Mouse (Mus musculus) midbrain, embryonic 13.5 days (tissue): ENCODE measurements around the gene Tdrd6. TPM values are rescaled to one million over a fixed set of nuclear protein-coding genes. Genes with fewer than 3 reads are reported as not detected.
A peak's percentile ranks its signal among the peaks of the same experiment; 100 is the strongest.

Experiments
- ATAC-seq: fragments of 200-750 bp; cut with Nextera tagmentation; 2 replicates; pipeline ENCODE4 v1.8.0; 2017; ENCODE audit warnings: mild to moderate bottlenecking, moderate TSS enrichment, moderate library complexity
- H3K27ac ChIP-seq: fragments of 300-500 bp; sonication (generic); 2 replicates; pipeline ENCODE4 v1.5.1; 2015; ENCODE audit warnings: inconsistent platforms, mild to moderate bottlenecking, moderate library complexity
- H3K27me3 ChIP-seq: fragments of 300-500 bp; sonication (generic); 2 replicates; pipeline ENCODE4 v1.6.1; 2015; ENCODE audit warnings: mild to moderate bottlenecking, inconsistent platforms
- H3K36me3 ChIP-seq: fragments of 300-500 bp; sonication (generic); 2 replicates; pipeline ENCODE4 v1.6.1; 2015; ENCODE audit warnings: mild to moderate bottlenecking, inconsistent platforms
- H3K4me1 ChIP-seq: fragments of 300-500 bp; sonication (generic); replicated peaks from 2 replicates; pipeline ENCODE4 v1.6.1; 2015; ENCODE audit warnings: inconsistent platforms
- H3K4me2 ChIP-seq: fragments of 300-500 bp; sonication (generic); replicated peaks from 2 replicates; pipeline ENCODE4 v1.6.1; 2015; ENCODE audit warnings: moderate library complexity, mild to moderate bottlenecking, inconsistent platforms
- H3K4me3 ChIP-seq: fragments of 300-500 bp; sonication (generic); replicated peaks from 2 replicates; pipeline ENCODE4 v1.5.1; 2015; ENCODE audit warnings: mild to moderate bottlenecking, inconsistent platforms
- H3K9ac ChIP-seq: fragments of 300-500 bp; sonication (generic); replicated peaks from 2 replicates; pipeline ENCODE4 v1.6.1; 2015; ENCODE audit warnings: mild to moderate bottlenecking, inconsistent platforms
- H3K9me3 ChIP-seq: fragments of 300-500 bp; sonication (generic); 2 replicates; pipeline ENCODE4 v1.6.1; 2016; ENCODE audit warnings: mild to moderate bottlenecking, inconsistent platforms
- WGBS: fragments of 180-500 bp; shearing (Covaris S2); methylation state at CpG from one replicate; pipeline ENCODE4 v1.1.7; 2015; 5-methylcytosine and 5-hydroxymethylcytosine counted together
- polyA plus RNA-seq: library from polyadenylated mRNA; unstranded; fragments of >200 nt; fragmentation: Nextera tagmentation; extraction: Ambion mirVana; gene quantifications from 2 replicates; pipeline ENCODE4 v1.2.1, GENCODE M21; 2015

Tdrd6 gene
- polyA plus RNA-seq, 1 experiment from 2014 or later = 0.30 TPM

- 58% methylated on average over 5 of the region's 5 CpGs for WGBS
- peak; percentile 49; the same call in 1 of the 2 replicates for ATAC-seq
Measured at GRCm38 (mm10) chr17:43646925-43647324, 16.8 kb upstream of the Tdrd6 start.

GRCm38 (mm10) chr17:43645136-43645535, 15.0 kb upstream of the Tdrd6 start:
- H3K27ac ChIP-seq = no peak overlapping the region
- ATAC-seq = no peak
- no peak overlapping the region for H3K4me3 ChIP-seq
- peaks cover 2% of the 10 kb centered on the region; the same call in 1 of the 2 replicates for H3K9me3 ChIP-seq
- no peak overlapping the region for H3K4me2 ChIP-seq
- no peak overlapping the region for H3K9ac ChIP-seq
- no peaks in the 10 kb centered on the region for H3K27me3 ChIP-seq
- peaks cover 78% of the 10 kb centered on the region for H3K36me3 ChIP-seq
- 90% methylated on average over 3 of the region's 3 CpGs for WGBS
- H3K4me1 ChIP-seq = no peaks in the 10 kb centered on the region

More at GRCm38 (mm10) chr17:43646925-43647324, 16.8 kb upstream of the Tdrd6 start:
- no peaks in the 10 kb centered on the region for H3K4me1 ChIP-seq
- no peaks in the 10 kb centered on the region for H3K9me3 ChIP-seq
- no peak overlapping the region for H3K27ac ChIP-seq
- H3K4me3 ChIP-seq = no peak overlapping the region
- H3K27me3 ChIP-seq = no peaks in the 10 kb centered on the region
- peaks cover 87% of the 10 kb centered on the region for H3K36me3 ChIP-seq
- H3K9ac ChIP-seq = no peak overlapping the region
- no peak overlapping the region for H3K4me2 ChIP-seq

- no peak overlapping the region for H3K27ac ChIP-seq
- H3K9me3 ChIP-seq = peaks cover 2% of the 10 kb centered on the region; the same call in 1 of the 2 replicates
- no peak overlapping the region for H3K9ac ChIP-seq
- H3K4me1 ChIP-seq = no peaks in the 10 kb centered on the region
- H3K27me3 ChIP-seq = no peaks in the 10 kb centered on the region
- WGBS = 76% methylated on average over 7 of the region's 7 CpGs
- no peak overlapping the region for H3K4me3 ChIP-seq
- H3K36me3 ChIP-seq = peaks cover 71% of the 10 kb centered on the region
- H3K4me2 ChIP-seq = no peak overlapping the region
- ATAC-seq = no peak
Measured at GRCm38 (mm10) chr17:43644375-43644774, 14.3 kb upstream of the Tdrd6 start.

GRCm38 (mm10) chr17:43643191-43643590, 13.1 kb upstream of the Tdrd6 start:
- Histone ChIP-seq H3K27me3 (no peaks in the 10 kb centered on the region), H3K4me1 (no peaks in the 10 kb centered on the region), H3K36me3 (peaks cover 59% of the 10 kb centered on the region), H3K9ac (no peak overlapping the region), H3K4me3 (no peak overlapping the region), H3K27ac (no peak overlapping the region), H3K4me2 (no peak overlapping the region), H3K9me3 (peaks cover 2% of the 10 kb centered on the region; the same call in 1 of the 2 replicates)
- ATAC-seq = no peak
- WGBS = 82% methylated on average over 7 of the region's 7 CpGs

- Histone ChIP-seq H3K4me1 (no peaks in the 10 kb centered on the region), H3K36me3 (peaks cover 54% of the 10 kb centered on the region), H3K27ac (no peak overlapping the region), H3K4me3 (no peak overlapping the region), H3K9ac (no peak overlapping the region), H3K27me3 (no peaks in the 10 kb centered on the region), H3K9me3 (peaks cover 9% of the 10 kb centered on the region), H3K4me2 (no peak overlapping the region)
- ATAC-seq = no peak
- WGBS = 91% methylated on average over 1 of the region's 1 CpGs
Measured at GRCm38 (mm10) chr17:43640825-43641224, 10.7 kb upstream of the Tdrd6 start.

- H3K9ac ChIP-seq = no peak overlapping the region
- 0 out of 2 replicates have a peak, but pooled peaks cover 4% of the 10 kb centered on the region for H3K27me3 ChIP-seq
- no peaks in the 10 kb centered on the region for H3K4me1 ChIP-seq
- no peak overlapping the region for H3K27ac ChIP-seq
- H3K36me3 ChIP-seq = peaks cover 21% of the 10 kb centered on the region
- WGBS = 91% methylated on average over 4 of the region's 4 CpGs
- ATAC-seq = no peak
- H3K4me2 ChIP-seq = no peak overlapping the region
- no peak overlapping the region for H3K4me3 ChIP-seq
- H3K9me3 ChIP-seq = peaks cover 9% of the 10 kb centered on the region
Measured at GRCm38 (mm10) chr17:43637146-43637545, 7.0 kb upstream of the Tdrd6 start.

GRCm38 (mm10) chr17:43630427-43630760, 295 bp upstream of the Tdrd6 start:
- Histone ChIP-seq H3K4me3 (peak overlapping the region; percentile 46), H3K9me3 (0 out of 2 replicates have a peak, but pooled peaks cover 12% of the 10 kb centered on the region), H3K4me1 (peaks cover 15% of the 10 kb centered on the region), H3K27me3 (peaks cover 47% of the 10 kb centered on the region), H3K36me3 (no peaks in the 10 kb centered on the region), H3K4me2 (peak overlapping the region; percentile 81), H3K9ac (peak overlapping the region; percentile 63; the same call in 1 of the 2 replicates), H3K27ac (no peak overlapping the region)
- ATAC-seq = peak; percentile 14; the same call in 1 of the 2 replicates
- 56% methylated on average over 13 of the region's 13 CpGs for WGBS

- peaks cover 15% of the 10 kb centered on the region for H3K4me1 ChIP-seq
- peak overlapping the region; percentile 46 for H3K4me3 ChIP-seq
- peak overlapping the region; percentile 81 for H3K4me2 ChIP-seq
- peak overlapping the region; percentile 63; the same call in 1 of the 2 replicates for H3K9ac ChIP-seq
- peaks cover 47% of the 10 kb centered on the region for H3K27me3 ChIP-seq
- H3K9me3 ChIP-seq = 0 out of 2 replicates have a peak, but pooled peaks cover 12% of the 10 kb centered on the region
- WGBS = 23% methylated on average over 24 of the region's 24 CpGs
- H3K36me3 ChIP-seq = no peaks in the 10 kb centered on the region
- ATAC-seq = peak; percentile 34; the same call in 1 of the 2 replicates
- no peak overlapping the region for H3K27ac ChIP-seq
Measured at GRCm38 (mm10) chr17:43629026-43629495, 1.0 kb downstream of the Tdrd6 start.

GRCm38 (mm10) chr17:43628246-43628645, 1.9 kb downstream of the Tdrd6 start:
- Histone ChIP-seq H3K36me3 (no peaks in the 10 kb centered on the region), H3K4me2 (no peak overlapping the region), H3K4me1 (peaks cover 15% of the 10 kb centered on the region), H3K4me3 (no peak overlapping the region), H3K27me3 (peaks cover 47% of the 10 kb centered on the region), H3K9me3 (0 out of 2 replicates have a peak, but pooled peaks cover 12% of the 10 kb centered on the region), H3K9ac (no peak overlapping the region), H3K27ac (no peak overlapping the region)
- no peak for ATAC-seq
- 92% methylated on average over 10 of the region's 10 CpGs for WGBS

GRCm38 (mm10) chr17:43622076-43622475, 8.0 kb downstream of the Tdrd6 start:
- Histone ChIP-seq H3K4me2 (no peak overlapping the region), H3K9me3 (0 out of 2 replicates have a peak, but pooled peaks cover 9% of the 10 kb centered on the region), H3K4me3 (no peak overlapping the region), H3K4me1 (no peaks in the 10 kb centered on the region), H3K27me3 (no peaks in the 10 kb centered on the region; the same call in 1 of the 2 replicates), H3K36me3 (no peaks in the 10 kb centered on the region), H3K27ac (no peak overlapping the region), H3K9ac (no peak overlapping the region)
- WGBS = 92% methylated on average over 10 of the region's 10 CpGs
- ATAC-seq = no peak

- no peak overlapping the region for H3K27ac ChIP-seq
- H3K4me2 ChIP-seq = no peak overlapping the region
- H3K36me3 ChIP-seq = no peaks in the 10 kb centered on the region
- H3K4me3 ChIP-seq = no peak overlapping the region
- WGBS = 94% methylated on average over 9 of the region's 9 CpGs
- no peaks in the 10 kb centered on the region for H3K4me1 ChIP-seq
- no peaks in the 10 kb centered on the region for H3K27me3 ChIP-seq
- no peak overlapping the region for H3K9ac ChIP-seq
- ATAC-seq = no peak
- no peaks in the 10 kb centered on the region for H3K9me3 ChIP-seq
Measured at GRCm38 (mm10) chr17:43619156-43619555, 10.9 kb downstream of the Tdrd6 start.

GRCm38 (mm10) chr17:43612221-43612620, 17.9 kb downstream of the Tdrd6 start:
- Histone ChIP-seq H3K27me3 (no peaks in the 10 kb centered on the region), H3K9me3 (no peaks in the 10 kb centered on the region), H3K36me3 (no peaks in the 10 kb centered on the region), H3K27ac (no peak overlapping the region), H3K4me2 (no peak overlapping the region), H3K9ac (no peak overlapping the region), H3K4me3 (no peak overlapping the region), H3K4me1 (no peaks in the 10 kb centered on the region)
- WGBS = 57% methylated on average over 3 of the region's 3 CpGs
- no peak for ATAC-seq

- H3K36me3 ChIP-seq = no peaks in the 10 kb centered on the region
- H3K9ac ChIP-seq = no peak overlapping the region
- no peaks in the 10 kb centered on the region for H3K9me3 ChIP-seq
- no peak overlapping the region for H3K27ac ChIP-seq
- H3K4me1 ChIP-seq = no peaks in the 10 kb centered on the region
- H3K27me3 ChIP-seq = no peaks in the 10 kb centered on the region
- peak; percentile 77 for ATAC-seq
- H3K4me3 ChIP-seq = no peak overlapping the region
- H3K4me2 ChIP-seq = no peak overlapping the region
- 22% methylated on average over 7 of the region's 7 CpGs for WGBS
Measured at GRCm38 (mm10) chr17:43611586-43611985, 18.5 kb downstream of the Tdrd6 start.
